Mouse (Mus musculus): ENCODE measurements at regions not wholly inside any gene's neighbourhood (a gene's known extent, or its start where the extent isn't known, plus 50 kb on each side); places are given as distances from the start of the nearest gene placed in this dataset.

GRCm38 (mm10) chr1:137374641-137375040 is 414.4 kb upstream of the Nr5a2 start:
- Histone ChIP-seq H3K9me3 (replicated peaks) (no peaks in the 10 kb centered on the region), H3K27me3 (ENCODE audit: low read depth, poor library complexity, severe bottlenecking) (no peaks in the 10 kb centered on the region), H3K27ac (replicated peaks) (peak overlapping the region; percentile 74), H3K4me3 (no peak overlapping the region), H3K4me1 (peaks cover 53% of the 10 kb centered on the region), H3K36me3 (no peaks in the 10 kb centered on the region)
- DNase-seq (ENCODE audit: low spot score) = peak; percentile 30
- 55% methylated on average over 4 of the region's 4 CpGs for WGBS

GRCm38 (mm10) chr1:137373509-137374420 is 413.5 kb upstream of the Nr5a2 start:
- Histone ChIP-seq H3K4me3 (no peak overlapping the region), H3K9me3 (replicated peaks) (no peaks in the 10 kb centered on the region), H3K27ac (replicated peaks) (peak overlapping the region; percentile 74), H3K36me3 (no peaks in the 10 kb centered on the region), H3K4me1 (peaks cover 44% of the 10 kb centered on the region), H3K27me3 (ENCODE audit: low read depth, poor library complexity, severe bottlenecking) (no peaks in the 10 kb centered on the region)
- no peak for DNase-seq (ENCODE audit: low spot score)
- 51% methylated on average over 15 of the region's 15 CpGs for WGBS

DNA sequence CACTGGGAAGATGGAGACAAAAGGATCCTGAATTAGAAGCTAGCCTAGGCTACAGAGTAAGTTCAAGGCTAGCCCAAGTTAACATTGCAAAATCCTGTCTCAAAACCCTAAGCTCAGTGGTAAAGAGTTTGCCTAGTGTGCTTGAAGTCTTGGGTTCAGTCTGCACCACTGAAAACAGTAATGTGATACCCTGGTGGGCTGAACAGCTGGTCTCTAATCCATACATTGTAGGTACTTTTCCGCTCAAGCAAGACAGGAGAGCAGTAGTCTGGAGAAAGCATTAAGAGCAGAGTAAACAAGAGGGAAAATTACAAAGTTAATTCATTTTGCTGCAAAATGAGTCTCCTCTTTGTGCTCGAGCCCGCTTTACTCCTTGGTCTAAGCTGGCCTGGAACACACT is 412.0 kb upstream of the Nr5a2 start:
- Histone ChIP-seq H3K27ac (replicated peaks) (no peak overlapping the region), H3K36me3 (no peaks in the 10 kb centered on the region), H3K4me3 (no peak overlapping the region), H3K27me3 (ENCODE audit: low read depth, poor library complexity, severe bottlenecking) (no peaks in the 10 kb centered on the region), H3K4me1 (peaks cover 32% of the 10 kb centered on the region), H3K9me3 (replicated peaks) (no peaks in the 10 kb centered on the region)
- 82% methylated on average over 3 of the region's 3 CpGs for WGBS
- no peak for DNase-seq (ENCODE audit: low spot score)

DNA sequence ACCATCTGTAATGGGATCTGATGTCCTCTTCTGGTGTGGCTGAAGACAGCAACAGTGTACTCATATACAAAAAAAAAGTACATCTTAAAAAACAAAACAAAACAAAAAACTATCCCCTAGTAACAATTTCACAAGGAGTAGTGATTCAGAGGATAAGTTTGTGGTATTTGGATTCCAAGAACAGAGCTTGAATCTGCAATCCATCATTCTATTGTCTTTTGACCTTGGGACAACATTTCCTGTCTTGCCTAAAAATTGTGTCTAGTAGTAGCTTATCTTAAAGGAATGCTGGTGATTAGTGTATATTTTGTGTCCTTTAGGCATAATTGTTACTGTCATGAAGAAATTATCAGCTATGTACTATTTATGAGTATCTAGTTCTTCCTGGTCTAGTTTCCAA is 404.1 kb upstream of the Nr5a2 start:
- Histone ChIP-seq H3K9me3 (replicated peaks) (no peaks in the 10 kb centered on the region), H3K27ac (replicated peaks) (no peak overlapping the region), H3K27me3 (ENCODE audit: low read depth, poor library complexity, severe bottlenecking) (no peaks in the 10 kb centered on the region), H3K4me3 (no peak overlapping the region), H3K4me1 (no peaks in the 10 kb centered on the region), H3K36me3 (no peaks in the 10 kb centered on the region)
- DNase-seq (ENCODE audit: low spot score) = no peak

- Histone ChIP-seq H3K27ac (replicated peaks) (no peak overlapping the region), H3K4me3 (no peak overlapping the region), H3K27me3 (ENCODE audit: low read depth, poor library complexity, severe bottlenecking) (no peaks in the 10 kb centered on the region), H3K4me1 (no peaks in the 10 kb centered on the region), H3K9me3 (replicated peaks) (no peaks in the 10 kb centered on the region), H3K36me3 (no peaks in the 10 kb centered on the region)
- WGBS = 90% methylated on average over 2 of the region's 2 CpGs
- DNase-seq (ENCODE audit: low spot score) = no peak
Measured at GRCm38 (mm10) chr1:137363969-137364368, 403.7 kb upstream of the Nr5a2 start.

DNA sequence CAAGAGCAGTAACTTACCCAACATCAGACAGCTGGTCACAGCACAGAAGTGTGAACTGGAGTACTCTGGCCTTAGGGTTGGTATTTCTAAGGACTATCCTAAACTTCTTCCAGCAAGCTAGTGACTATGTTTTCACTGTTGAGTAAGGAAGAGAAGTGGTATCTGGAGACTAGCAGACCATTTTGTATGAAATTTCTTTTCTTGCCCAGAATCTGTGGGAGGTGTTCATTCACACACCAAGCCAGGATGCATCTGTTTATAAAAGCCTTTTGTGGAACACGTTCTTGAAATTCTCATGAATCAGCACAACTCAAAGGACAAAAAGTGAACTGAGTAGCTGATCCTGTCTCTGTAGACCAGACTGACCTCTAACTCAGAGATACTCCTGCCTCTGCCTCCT is 403.3 kb upstream of the Nr5a2 start:
- 86% methylated on average over 1 of the region's 1 CpGs for WGBS
- Histone ChIP-seq H3K27ac (replicated peaks) (no peak overlapping the region), H3K4me1 (no peaks in the 10 kb centered on the region), H3K9me3 (replicated peaks) (no peaks in the 10 kb centered on the region), H3K36me3 (no peaks in the 10 kb centered on the region), H3K27me3 (ENCODE audit: low read depth, poor library complexity, severe bottlenecking) (no peaks in the 10 kb centered on the region), H3K4me3 (no peak overlapping the region)
- DNase-seq (ENCODE audit: low spot score) = no peak

- WGBS = 92% methylated on average over 16 of the region's 16 CpGs
- no peak overlapping the region for H3K27ac ChIP-seq (replicated peaks)
- H3K36me3 ChIP-seq = no peaks in the 10 kb centered on the region
- H3K9me3 ChIP-seq (replicated peaks) = no peaks in the 10 kb centered on the region
- no peaks in the 10 kb centered on the region for H3K27me3 ChIP-seq (ENCODE audit: low read depth, poor library complexity, severe bottlenecking)
- H3K4me3 ChIP-seq = no peak overlapping the region
- no peaks in the 10 kb centered on the region for H3K4me1 ChIP-seq
- no peak for DNase-seq (ENCODE audit: low spot score)
Measured at GRCm38 (mm10) chr1:137360688-137361570, 400.7 kb upstream of the Nr5a2 start.

GRCm38 (mm10) chr1:137355941-137356512 is 395.8 kb upstream of the Nr5a2 start:
- Histone ChIP-seq H3K36me3 (no peaks in the 10 kb centered on the region), H3K9me3 (replicated peaks) (no peaks in the 10 kb centered on the region), H3K27me3 (ENCODE audit: low read depth, poor library complexity, severe bottlenecking) (no peaks in the 10 kb centered on the region), H3K4me3 (no peak overlapping the region), H3K27ac (replicated peaks) (no peak overlapping the region), H3K4me1 (no peaks in the 10 kb centered on the region)
- no peak for DNase-seq (ENCODE audit: low spot score)
- WGBS = 91% methylated on average over 4 of the region's 4 CpGs

GRCm38 (mm10) chr1:137352390-137353027 is 392.3 kb upstream of the Nr5a2 start:
- no peaks in the 10 kb centered on the region for H3K36me3 ChIP-seq
- WGBS = 91% methylated on average over 5 of the region's 5 CpGs
- no peaks in the 10 kb centered on the region for H3K9me3 ChIP-seq (replicated peaks)
- no peak for DNase-seq (ENCODE audit: low spot score)
- no peak overlapping the region for H3K4me3 ChIP-seq
- H3K4me1 ChIP-seq = no peaks in the 10 kb centered on the region
- no peaks in the 10 kb centered on the region for H3K27me3 ChIP-seq (ENCODE audit: low read depth, poor library complexity, severe bottlenecking)
- H3K27ac ChIP-seq (replicated peaks) = no peak overlapping the region

- H3K9me3 ChIP-seq (replicated peaks) = no peaks in the 10 kb centered on the region
- H3K4me3 ChIP-seq = no peak overlapping the region
- no peak for DNase-seq (ENCODE audit: low spot score)
- H3K36me3 ChIP-seq = no peaks in the 10 kb centered on the region
- H3K4me1 ChIP-seq = no peaks in the 10 kb centered on the region
- no peaks in the 10 kb centered on the region for H3K27me3 ChIP-seq (ENCODE audit: low read depth, poor library complexity, severe bottlenecking)
- WGBS = 92% methylated on average over 2 of the region's 2 CpGs
- H3K27ac ChIP-seq (replicated peaks) = no peak overlapping the region
Measured at GRCm38 (mm10) chr1:137334137-137334536, 373.9 kb upstream of the Nr5a2 start.

GRCm38 (mm10) chr1:137332108-137332769 is 372.0 kb upstream of the Nr5a2 start:
- no peaks in the 10 kb centered on the region for H3K4me1 ChIP-seq
- no peaks in the 10 kb centered on the region for H3K27me3 ChIP-seq (ENCODE audit: low read depth, poor library complexity, severe bottlenecking)
- no peaks in the 10 kb centered on the region for H3K9me3 ChIP-seq (replicated peaks)
- no peak overlapping the region for H3K27ac ChIP-seq (replicated peaks)
- H3K4me3 ChIP-seq = no peak overlapping the region
- DNase-seq (ENCODE audit: low spot score) = no peak
- H3K36me3 ChIP-seq = no peaks in the 10 kb centered on the region
- WGBS = 84% methylated on average over 8 of the region's 8 CpGs

DNA sequence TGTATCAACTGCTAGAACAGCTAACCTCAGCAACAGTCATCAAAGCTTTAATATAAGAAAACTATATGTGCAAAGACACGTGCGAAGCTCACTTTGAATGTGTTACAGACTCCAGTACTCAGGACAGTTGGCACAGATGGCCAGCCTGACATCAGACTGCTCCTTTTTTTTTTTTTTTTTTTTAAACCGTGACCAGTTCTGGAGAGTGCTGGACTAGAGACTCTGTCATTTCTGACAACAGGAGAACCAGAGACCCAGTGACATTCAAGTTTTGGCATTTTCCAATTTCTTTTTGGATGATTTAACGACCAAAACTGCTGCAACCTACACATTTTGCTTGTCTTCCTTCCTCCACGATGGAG is 371.5 kb upstream of the Nr5a2 start:
- no peaks in the 10 kb centered on the region for H3K27me3 ChIP-seq (ENCODE audit: low read depth, poor library complexity, severe bottlenecking)
- no peak overlapping the region for H3K4me3 ChIP-seq
- no peaks in the 10 kb centered on the region for H3K36me3 ChIP-seq
- H3K4me1 ChIP-seq = no peaks in the 10 kb centered on the region
- DNase-seq (ENCODE audit: low spot score) = no peak
- no peak overlapping the region for H3K27ac ChIP-seq (replicated peaks)
- no peaks in the 10 kb centered on the region for H3K9me3 ChIP-seq (replicated peaks)
- WGBS = 78% methylated on average over 5 of the region's 5 CpGs

All from midbrain, embryonic 10.5 days (tissue).